Mouse (Mus musculus): ENCODE measurements around the gene Wwc2.

DNA sequence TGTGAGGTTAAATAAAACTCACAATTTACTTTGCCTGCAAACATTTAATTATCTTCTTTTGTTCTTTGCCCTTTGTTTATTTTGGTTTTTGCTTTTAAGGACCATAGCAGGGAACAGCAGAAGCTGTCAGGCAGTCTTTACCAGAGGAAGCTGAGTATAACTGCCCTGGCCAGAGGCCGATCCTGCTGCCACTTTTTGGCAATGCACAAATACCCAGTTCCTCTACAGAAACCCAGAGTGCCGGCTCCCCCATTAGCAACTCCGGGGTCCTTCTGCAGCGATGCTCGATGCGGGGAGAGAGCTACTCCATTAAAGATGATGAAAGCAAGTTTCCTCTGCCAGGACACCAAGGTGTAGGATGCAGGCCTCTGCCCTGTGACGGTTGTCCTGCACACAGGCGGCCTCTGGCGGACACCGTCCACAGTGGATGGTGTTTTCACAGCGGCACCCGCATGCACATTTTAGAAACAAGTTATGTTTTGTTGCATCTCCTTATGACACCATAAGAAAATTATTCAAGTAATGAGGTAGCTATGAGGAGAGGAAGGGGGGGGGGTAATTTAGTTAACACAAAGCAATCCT lies 62.0 kb downstream of the Wwc2 start:
- TF ChIP-seq GATA1 (IDR thresholded peaks at IDR 0.05; ENCODE audit: low read length) (no peak), TAL1 (IDR thresholded peaks at IDR 0.05; ENCODE audit: low read length) (no peak)

Measured in erythroblast, embryonic 14.5 days (primary cell).